Mouse (Mus musculus) gastrocnemius, adult 2 months (tissue): Measurements from ENCODE around the gene 1700123O20Rik. TPM values are rescaled to one million over a fixed set of nuclear protein-coding genes. Genes with fewer than 3 reads are reported as not detected.
A peak's percentile ranks its signal among the peaks of the same experiment; 100 is the strongest.

Source experiments
- DNase-seq: peaks from one replicate; pipeline ENCODE4 v3.0.0; 2022
- H3K27ac ChIP-seq: fragments of 200-600 bp; 2 replicates; pipeline ENCODE4 v1.8.1; 2022; ENCODE audit warnings: mild to moderate bottlenecking
- H3K4me3 ChIP-seq: fragments of 200-600 bp; 2 replicates; pipeline ENCODE4 v1.8.1; 2022; ENCODE audit warnings: mild to moderate bottlenecking, moderate library complexity
- CTCF ChIP-seq: fragments of 200-600 bp; IDR thresholded peaks from 2 replicates; pipeline ENCODE4 v1.8.1; 2022; ENCODE audit warnings: antibody characterized with exemption, mild to moderate bottlenecking, moderate library complexity
- intact Hi-C: fragments of 180-260 bp; cut with DNase I; formaldehyde crosslinking; loops from one replicate; pipeline ENCODE4 v1.15.1; 2025
- total RNA-seq, 2 experiments: library from RNA; stranded (reverse); gene quantifications; 2 replicates each; pipeline ENCODE4 v1.2.3; 2021

Gene 1700123O20Rik
- total RNA-seq, 2 experiments from 2014 or later = 7.0 to 11.0 TPM

- H3K27ac ChIP-seq = peak overlapping the region; percentile 17
- TF ChIP-seq CTCF = no peak
- intact Hi-C loops = no loop called here
- DNase-seq = no peak
- H3K4me3 ChIP-seq = no peak overlapping the region
These were observed 26.8 kb downstream of the 1700123O20Rik start for GRCm38 (mm10) chr14:54712861-54713260.

- peak; percentile 89 for TF ChIP-seq CTCF
- Histone ChIP-seq H3K27ac (peak overlapping the region; percentile 61), H3K4me3 (peak overlapping the region; percentile 71)
- intact Hi-C loops = loop anchor here (1.0 kb wide), 4 partner anchors 67 to 146 kb away; partner anchors contain the start of gene Slc7a8
- peak; percentile 61 for DNase-seq
These were observed 28.1 kb downstream of the 1700123O20Rik start for GRCm38 (mm10) chr14:54714121-54714520.

GRCm38 (mm10) chr14:54714617-54715081, 28.6 kb downstream of the 1700123O20Rik start:
- peak overlapping the region; percentile 71 for H3K4me3 ChIP-seq
- peak; percentile 55 for DNase-seq
- peak overlapping the region; percentile 61 for H3K27ac ChIP-seq
- TF ChIP-seq CTCF = no peak
- intact Hi-C loops = loop anchor here (1.0 kb wide), 4 partner anchors 67 to 146 kb away; partner anchors contain the start of gene Slc7a8

GRCm38 (mm10) chr14:54715402-54715801, 29.4 kb downstream of the 1700123O20Rik start:
- Histone ChIP-seq H3K4me3 (no peak overlapping the region), H3K27ac (no peak overlapping the region)
- no peak for TF ChIP-seq CTCF
- intact Hi-C loops = no loop called here
- DNase-seq = no peak

GRCm38 (mm10) chr14:54720041-54720440, 34.0 kb downstream of the 1700123O20Rik start:
- intact Hi-C loops = loop anchor here (2.0 kb wide), 1 partner anchor 23 kb away; no protein-coding TSS in a partner anchor
- H3K4me3 ChIP-seq = no peak overlapping the region
- peak overlapping the region; percentile 84; the same call in 1 of the 2 replicates for H3K27ac ChIP-seq
- no peak for DNase-seq
- no peak for TF ChIP-seq CTCF

- H3K4me3 ChIP-seq = no peak overlapping the region
- peak; percentile 75 for DNase-seq
- no peak for TF ChIP-seq CTCF
- intact Hi-C loops = loop anchor here (2.0 kb wide), 1 partner anchor 22 kb away; no protein-coding TSS in a partner anchor
- H3K27ac ChIP-seq = peak overlapping the region; percentile 84
These were observed 34.8 kb downstream of the 1700123O20Rik start for GRCm38 (mm10) chr14:54720654-54721350.

GRCm38 (mm10) chr14:54721711-54722110, 35.7 kb downstream of the 1700123O20Rik start:
- H3K27ac ChIP-seq = peak overlapping the region; percentile 84
- no peak overlapping the region for H3K4me3 ChIP-seq
- TF ChIP-seq CTCF = no peak
- intact Hi-C loops = loop anchor here (2.0 kb wide), 1 partner anchor 21 kb away; no protein-coding TSS in a partner anchor
- no peak for DNase-seq

GRCm38 (mm10) chr14:54724049-54724448, 38.0 kb downstream of the 1700123O20Rik start:
- TF ChIP-seq CTCF = no peak
- H3K4me3 ChIP-seq = no peak overlapping the region
- no peak for DNase-seq
- intact Hi-C loops = no loop called here
- no peak overlapping the region for H3K27ac ChIP-seq

GRCm38 (mm10) chr14:54727565-54727964, 41.5 kb downstream of the 1700123O20Rik start:
- no peak for TF ChIP-seq CTCF
- no peak overlapping the region for H3K27ac ChIP-seq
- H3K4me3 ChIP-seq = no peak overlapping the region
- no peak for DNase-seq
- intact Hi-C loops = no loop called here

GRCm38 (mm10) chr14:54728823-54729653, 43.0 kb downstream of the 1700123O20Rik start:
- no peak for TF ChIP-seq CTCF
- H3K27ac ChIP-seq = no peak overlapping the region
- no peak overlapping the region for H3K4me3 ChIP-seq
- DNase-seq = no peak
- intact Hi-C loops = no loop called here

- no peak for TF ChIP-seq CTCF
- intact Hi-C loops = no loop called here
- DNase-seq = no peak
- Histone ChIP-seq H3K4me3 (no peak overlapping the region), H3K27ac (no peak overlapping the region)
These were observed 44.3 kb downstream of the 1700123O20Rik start for GRCm38 (mm10) chr14:54730305-54730704.

- DNase-seq = no peak
- H3K4me3 ChIP-seq = no peak overlapping the region
- no peak overlapping the region for H3K27ac ChIP-seq
- intact Hi-C loops = no loop called here
- TF ChIP-seq CTCF = no peak
These were observed 46.2 kb downstream of the 1700123O20Rik start for GRCm38 (mm10) chr14:54732206-54732605.

- intact Hi-C loops = no loop called here
These were observed 48.0 kb downstream of the 1700123O20Rik start for GRCm38 (mm10) chr14:54734004-54734403.

More at GRCm38 (mm10) chr14:54734004-54734403, 48.0 kb downstream of the 1700123O20Rik start:
- no peak for DNase-seq
- H3K4me3 ChIP-seq = no peak overlapping the region
- peak overlapping the region; percentile 13 for H3K27ac ChIP-seq
- TF ChIP-seq CTCF = no peak
